Mouse (Mus musculus) testis, adult 2 months (tissue): ENCODE measurements at regions not wholly inside any gene's neighbourhood (a gene's known extent, or its start where the extent isn't known, plus 50 kb on each side); places are given as distances from the start of the nearest gene placed in this dataset.

ENCODE experiments used
- CTCF ChIP-seq: fragments of 200-500 bp; IDR thresholded peaks from 2 replicates; pipeline ENCODE4 v1.5.1; 2012; ENCODE audit warnings: low read depth, mild to moderate bottlenecking, inconsistent platforms, low read length, moderate library complexity; ENCODE audit not compliant: control insufficient read depth, insufficient read depth, insufficient replicate concordance
- POLR2A ChIP-seq: fragments of 200-500 bp; IDR thresholded peaks from 2 replicates; pipeline ENCODE4 v1.6.1; 2012; ENCODE audit warnings: low read depth, mild to moderate bottlenecking, inconsistent platforms, low read length, moderate library complexity; ENCODE audit not compliant: control insufficient read depth

GRCm38 (mm10) chr12:64788761-64789160, 128.9 kb upstream of the Gm527 start:
- TF ChIP-seq CTCF (no peak), POLR2A (no peak)
